Mouse (Mus musculus) adrenal gland, adult 8-10 months (tissue): ENCODE data around the gene She. TPM values are rescaled to one million over a fixed set of nuclear protein-coding genes. Genes with fewer than 3 reads are reported as not detected.

ENCODE experiments used
- DNase-seq: peaks from one replicate; pipeline ENCODE4 v3.0.0; 2022
- total RNA-seq, 4 experiments: library from RNA; stranded (reverse); gene quantifications; 2 replicates each; pipeline ENCODE4 v1.2.4; 2022

Gene She
- total RNA-seq, 4 experiments from 2014 or later, result 5.6 to 11.6 (median 10.1) TPM

DNA sequence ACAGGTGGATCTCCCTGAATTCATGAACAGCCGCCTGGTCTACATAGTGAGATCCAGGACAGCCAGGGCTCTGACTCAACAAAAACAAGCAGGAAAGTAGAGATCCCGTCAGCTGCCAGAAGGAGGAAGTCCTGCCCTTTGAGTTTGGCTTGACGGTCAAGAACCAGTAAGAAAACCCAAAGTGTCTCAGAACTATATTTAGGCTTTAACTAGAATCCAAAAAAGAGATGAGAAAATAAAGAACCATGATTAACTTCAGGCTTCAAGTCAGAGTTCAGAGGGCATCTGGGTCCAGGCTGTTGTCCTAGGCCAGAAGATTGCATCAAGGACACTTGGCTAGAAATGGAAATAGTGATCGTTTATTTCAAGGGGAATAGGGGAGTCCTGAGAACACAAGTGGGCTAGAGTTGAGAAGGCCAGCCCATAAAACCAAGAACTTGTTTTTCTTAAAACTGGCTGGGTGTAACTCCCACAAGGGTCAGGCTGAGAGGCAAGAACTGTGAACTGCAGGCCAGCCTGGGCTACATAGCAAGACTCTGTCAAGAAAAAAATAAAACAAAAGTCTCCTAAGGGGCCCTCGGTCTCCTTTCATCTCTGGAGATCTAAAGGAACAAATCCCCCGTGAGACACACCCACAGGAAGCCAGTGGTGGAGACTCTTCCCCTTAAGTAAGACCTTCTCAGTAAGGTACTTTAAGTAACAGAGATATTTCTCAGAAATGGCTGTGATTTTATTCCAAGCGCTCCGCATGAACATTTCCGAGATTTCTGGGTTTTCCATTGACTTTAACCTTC is 32.7 kb downstream of the She start:
- peak; percentile 33 for DNase-seq

GRCm38 (mm10) chr3:89865020-89865419 is 33.9 kb downstream of the She start:
- no peak for DNase-seq

- no peak for DNase-seq
Observed at GRCm38 (mm10) chr3:89865764-89866163, 34.6 kb downstream of the She start.

- DNase-seq, result no peak
Observed at GRCm38 (mm10) chr3:89867651-89868050, 36.5 kb downstream of the She start.

DNA sequence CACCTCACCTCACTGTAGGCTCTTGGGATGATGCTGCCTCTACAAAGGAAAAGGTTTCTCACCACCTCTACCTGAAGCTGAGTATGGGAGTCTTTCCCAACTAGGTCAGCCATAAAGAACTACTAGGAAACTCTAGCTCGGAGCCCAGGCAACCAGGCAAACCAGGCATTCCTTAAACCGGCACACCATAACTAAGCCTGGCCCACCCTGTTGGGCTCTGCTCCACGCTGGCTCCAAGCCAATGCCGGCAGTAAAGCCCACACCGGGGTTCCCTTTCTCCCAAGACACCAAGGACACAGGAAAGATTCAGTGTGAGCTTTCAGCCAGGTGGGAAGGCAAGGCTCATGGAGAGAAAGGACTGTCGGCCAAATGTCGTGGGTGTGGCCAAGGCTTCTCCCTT is 37.2 kb downstream of the She start:
- DNase-seq, result no peak

DNA sequence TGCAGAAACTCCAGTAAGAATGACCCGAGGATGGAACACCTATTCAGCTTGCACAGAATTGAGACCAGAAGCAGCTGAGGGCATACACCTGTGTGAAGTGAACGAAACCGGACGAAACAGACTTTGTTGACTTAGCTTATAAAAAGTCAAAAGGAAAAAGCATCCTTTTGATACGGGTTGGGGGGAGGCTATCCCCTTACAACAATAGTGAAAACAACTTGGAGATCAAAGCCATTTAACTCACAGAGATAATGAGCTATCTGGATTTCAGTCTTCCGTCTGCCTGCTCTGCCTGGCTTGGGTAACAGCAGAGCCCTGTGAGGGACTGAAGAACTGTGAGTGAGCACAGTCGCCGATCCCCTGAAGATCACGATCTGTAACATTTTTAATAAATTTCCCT is 37.8 kb downstream of the She start:
- no peak for DNase-seq

- DNase-seq, result no peak
Observed at GRCm38 (mm10) chr3:89869556-89869955, 38.4 kb downstream of the She start.

DNA sequence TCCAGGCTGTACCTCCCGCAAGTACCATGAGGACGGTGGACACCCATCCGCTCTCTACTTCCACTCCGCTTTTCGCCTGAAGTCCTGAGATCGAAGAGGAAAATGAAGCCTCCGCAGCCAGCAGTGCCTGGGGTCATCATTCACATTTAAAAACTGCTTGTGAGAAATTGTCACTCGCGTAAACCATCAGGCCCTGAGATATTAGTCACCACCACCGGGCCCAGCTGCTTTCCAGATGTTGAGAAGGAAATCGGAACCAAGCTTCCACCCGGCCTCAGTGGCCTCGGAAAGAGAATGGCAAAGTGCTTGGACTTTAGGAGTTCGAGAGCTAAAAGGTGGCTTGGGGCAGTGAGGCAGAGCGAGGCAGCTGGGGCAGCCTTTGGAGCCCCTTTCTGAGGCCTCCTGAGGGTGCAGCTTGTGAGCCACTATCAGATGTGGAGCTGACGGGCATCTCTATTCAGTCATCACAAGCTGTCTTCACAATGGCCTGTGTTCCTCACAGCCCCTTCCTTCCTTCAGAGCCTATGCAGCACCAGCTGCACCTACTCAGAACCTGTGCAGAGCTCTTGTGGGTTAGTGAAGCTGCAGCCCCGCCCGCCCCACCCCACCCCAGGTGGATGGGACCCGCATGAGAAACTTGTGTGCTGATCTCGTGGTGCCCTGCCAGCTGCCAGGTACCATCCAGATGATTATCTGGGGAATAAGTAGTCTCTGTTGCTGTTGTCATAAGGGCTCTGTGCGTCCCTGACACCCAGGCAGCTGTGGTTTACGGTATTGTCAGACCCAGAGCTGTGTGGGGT is 39.5 kb downstream of the She start:
- DNase-seq, result no peak

- DNase-seq, result no peak
Observed at GRCm38 (mm10) chr3:89871339-89871914, 40.3 kb downstream of the She start.

DNA sequence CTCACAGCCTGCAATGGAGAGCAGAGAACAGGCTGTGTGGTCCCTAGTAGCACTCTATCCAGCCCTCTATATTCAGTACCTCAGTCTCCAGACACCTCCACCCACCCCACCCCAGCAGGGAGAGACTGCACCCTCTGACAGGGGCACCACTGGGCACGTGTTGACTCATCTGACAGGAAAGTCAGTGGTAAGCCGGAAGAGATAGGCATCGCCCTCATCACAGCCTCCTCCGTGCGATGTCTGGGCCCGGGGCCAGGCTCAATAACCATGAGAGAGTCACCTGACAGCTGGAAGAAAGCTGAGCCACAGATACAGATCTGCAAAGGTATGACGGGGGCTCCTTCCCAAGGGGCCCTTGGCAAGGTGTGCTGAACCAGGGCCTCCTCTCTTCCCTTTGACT is 41.0 kb downstream of the She start:
- no peak for DNase-seq

- no peak for DNase-seq
Observed at GRCm38 (mm10) chr3:89872684-89873083, 41.5 kb downstream of the She start.

DNA sequence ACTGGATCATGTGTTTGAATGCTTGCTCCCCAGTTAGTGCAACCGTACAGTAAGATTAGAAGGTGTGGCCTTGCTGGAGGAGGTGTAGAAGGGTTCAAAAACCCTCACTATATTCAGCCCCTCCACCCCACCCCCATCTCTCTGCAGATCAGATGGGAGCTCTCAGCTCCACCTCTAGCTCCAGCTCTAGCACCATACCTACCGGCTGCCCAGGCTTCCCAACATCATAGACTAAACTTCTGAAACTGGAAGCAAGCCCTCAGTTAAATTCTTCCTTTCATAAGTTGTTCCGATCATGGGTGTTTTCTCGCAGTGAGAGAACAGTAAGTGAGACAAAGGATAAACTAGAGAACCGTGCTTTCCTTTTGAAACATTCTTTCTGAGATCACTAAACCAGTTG is 42.9 kb downstream of the She start:
- no peak for DNase-seq

GRCm38 (mm10) chr3:89875021-89875420 is 43.9 kb downstream of the She start:
- DNase-seq, result no peak

- no peak for DNase-seq
Observed at GRCm38 (mm10) chr3:89875781-89876180, 44.6 kb downstream of the She start.

DNA sequence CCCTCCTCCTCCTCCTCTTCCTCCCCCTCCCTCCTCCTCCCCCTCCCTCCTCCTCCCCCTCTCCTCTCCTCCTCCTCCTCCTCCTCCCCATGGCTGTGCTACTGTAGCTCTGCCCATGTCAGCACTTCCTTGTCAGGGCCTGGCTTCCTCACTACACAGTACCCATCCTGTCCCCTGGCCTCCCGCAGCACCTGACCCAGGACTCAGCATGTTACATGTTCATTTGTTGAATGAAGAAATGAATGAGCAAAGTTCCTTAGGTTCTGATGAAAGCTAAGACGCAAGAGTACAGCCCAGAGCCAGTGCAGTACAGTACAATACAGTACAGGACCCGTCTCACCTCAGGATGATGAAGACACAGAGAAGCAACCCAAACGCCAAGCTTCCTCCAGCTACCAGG is 45.3 kb downstream of the She start:
- no peak for DNase-seq

GRCm38 (mm10) chr3:89877129-89877528 is 46.0 kb downstream of the She start:
- no peak for DNase-seq

DNA sequence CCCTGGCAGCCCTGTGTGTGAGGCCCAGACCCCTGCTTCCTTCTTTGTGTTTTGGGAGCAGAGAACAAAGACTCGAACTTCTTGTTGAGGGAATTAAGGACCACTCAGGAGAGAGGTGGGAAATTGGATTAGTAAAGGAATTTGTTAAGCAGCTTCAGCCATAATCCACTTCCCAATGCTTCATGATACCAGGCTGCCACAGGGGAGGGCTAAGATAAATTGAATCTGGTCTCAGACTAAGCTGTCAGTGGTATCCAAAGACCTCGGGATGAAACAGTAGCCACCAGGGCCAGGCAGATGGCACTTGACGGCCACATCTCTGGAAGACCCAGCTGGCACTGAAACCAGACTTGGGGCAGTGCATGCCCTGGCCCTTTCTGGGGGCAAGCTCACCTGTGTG is 47.3 kb downstream of the She start:
- DNase-seq, result no peak

- DNase-seq, result no peak
Observed at GRCm38 (mm10) chr3:89879326-89879725, 48.2 kb downstream of the She start.

DNA sequence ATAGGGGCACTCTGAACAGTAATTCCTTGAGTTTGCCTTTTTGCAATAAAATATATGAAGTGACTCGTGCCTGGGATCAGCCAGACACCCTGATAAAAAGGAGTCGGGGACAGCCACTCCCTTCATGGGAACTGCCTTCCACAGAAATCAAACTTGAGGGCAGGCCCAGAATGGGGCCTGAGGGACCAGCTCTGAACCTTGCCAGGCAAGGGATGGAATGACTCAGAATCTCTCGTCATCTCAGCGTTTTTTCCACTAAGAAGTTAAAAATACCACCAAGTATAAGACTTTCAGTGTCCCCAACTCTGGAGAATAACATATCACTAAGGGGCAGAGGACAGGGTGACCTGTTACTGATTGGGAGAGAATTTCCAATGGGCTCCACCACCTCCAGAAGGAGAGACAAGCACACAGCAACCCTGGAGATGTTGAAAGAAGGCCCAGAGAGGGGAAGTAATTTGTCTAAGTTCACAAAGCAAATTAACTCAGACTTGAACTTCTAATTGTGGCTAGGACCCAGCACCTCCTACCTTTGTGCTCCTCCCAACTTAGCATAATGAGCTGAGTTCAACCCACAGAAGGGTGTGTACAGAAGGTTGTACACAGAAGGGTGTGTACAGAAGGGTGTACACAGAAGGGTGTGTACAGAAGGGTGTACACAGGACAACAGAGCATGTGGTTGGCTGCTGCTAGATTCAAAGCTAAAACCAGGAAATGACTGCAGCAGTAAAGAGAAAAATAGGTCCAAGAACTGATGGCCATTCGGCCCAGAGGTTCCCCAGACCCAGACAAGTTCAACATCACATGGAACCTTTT is 49.1 kb downstream of the She start:
- DNase-seq, result no peak

- DNase-seq, result no peak
Observed at GRCm38 (mm10) chr3:89882556-89883181, 51.5 kb downstream of the She start.

DNA sequence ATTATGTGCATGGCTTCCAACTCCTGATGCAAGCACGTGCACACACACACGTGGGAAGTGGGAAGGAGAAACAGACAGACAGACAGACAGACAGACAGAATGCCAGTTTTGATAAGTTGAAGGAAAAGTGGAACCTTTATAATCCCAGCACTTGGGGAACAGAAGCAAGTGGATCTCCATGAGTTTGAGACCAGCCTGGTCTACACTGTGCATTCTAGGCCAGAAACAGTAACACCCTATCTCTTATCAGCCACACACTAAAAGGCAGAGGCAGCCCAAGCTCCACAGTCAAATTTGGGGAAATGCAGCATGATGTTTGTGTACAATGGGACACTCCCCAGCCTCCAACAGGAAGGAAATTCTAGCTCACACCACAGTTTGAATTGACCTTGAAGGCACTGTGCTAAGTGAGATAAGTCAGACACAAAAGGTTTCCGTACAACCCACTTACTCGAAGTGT is 52.4 kb downstream of the She start:
- no peak for DNase-seq

DNA sequence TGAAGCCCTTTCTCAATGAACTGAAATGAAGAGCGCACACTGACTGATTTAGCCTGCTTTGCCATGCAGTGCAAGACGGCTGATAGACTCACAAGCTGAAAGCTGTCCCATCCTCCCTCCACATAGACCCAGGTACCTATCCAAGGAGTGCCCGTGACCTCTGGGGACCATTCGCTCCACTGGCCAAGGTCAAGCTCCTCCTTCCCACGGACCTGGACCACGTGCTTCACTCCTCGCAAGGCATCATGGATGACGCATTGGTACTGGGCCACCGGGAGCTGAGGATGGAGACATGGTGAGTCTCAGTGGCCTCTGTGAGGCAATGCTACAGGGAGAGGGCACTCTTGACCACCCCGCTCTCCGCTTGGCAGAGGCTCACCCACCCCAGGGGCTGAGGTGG is 54.6 kb downstream of the She start:
- no peak for DNase-seq
